Mouse (Mus musculus): ENCODE measurements around the gene Tsc2. TPM values are rescaled to one million over a fixed set of nuclear protein-coding genes. Genes with fewer than 3 reads are reported as not detected.

Gene Tsc2
- total RNA-seq, 2 experiments from 2014 or later = 181 to 184 TPM

GRCm38 (mm10) chr17:24608874-24609273 is 23.6 kb downstream of the Tsc2 start:
- DNase-seq = no peak

GRCm38 (mm10) chr17:24608370-24608769 is 24.1 kb downstream of the Tsc2 start:
- DNase-seq = no peak

GRCm38 (mm10) chr17:24604557-24604956 is 27.9 kb downstream of the Tsc2 start:
- DNase-seq = no peak

GRCm38 (mm10) chr17:24603961-24604360 is 28.5 kb downstream of the Tsc2 start:
- no peak for DNase-seq

GRCm38 (mm10) chr17:24600502-24600901 is 31.9 kb downstream of the Tsc2 start:
- no peak for DNase-seq

GRCm38 (mm10) chr17:24597989-24598388 is 34.4 kb downstream of the Tsc2 start:
- DNase-seq = no peak

GRCm38 (mm10) chr17:24596471-24597183 is 35.8 kb downstream of the Tsc2 start:
- no peak for DNase-seq

GRCm38 (mm10) chr17:24596073-24596466 is 36.4 kb downstream of the Tsc2 start:
- DNase-seq = no peak

- no peak for DNase-seq
These were observed 37.0 kb downstream of the Tsc2 start for GRCm38 (mm10) chr17:24595126-24596072.

- DNase-seq = no peak
These were observed 38.2 kb downstream of the Tsc2 start for GRCm38 (mm10) chr17:24593992-24594890.

GRCm38 (mm10) chr17:24593248-24593647 is 39.2 kb downstream of the Tsc2 start:
- no peak for DNase-seq

- no peak for DNase-seq
These were observed 40.7 kb downstream of the Tsc2 start for GRCm38 (mm10) chr17:24591695-24592094.

GRCm38 (mm10) chr17:24590943-24591342 is 41.5 kb downstream of the Tsc2 start:
- DNase-seq = no peak

GRCm38 (mm10) chr17:24586532-24586931 is 45.9 kb downstream of the Tsc2 start:
- DNase-seq = no peak

GRCm38 (mm10) chr17:24584520-24584919 is 47.9 kb downstream of the Tsc2 start:
- DNase-seq = no peak

GRCm38 (mm10) chr17:24583599-24584460 is 48.6 kb downstream of the Tsc2 start:
- no peak for DNase-seq

GRCm38 (mm10) chr17:24580287-24580686 is 52.1 kb downstream of the Tsc2 start:
- DNase-seq = no peak

- DNase-seq = no peak
These were observed 52.9 kb downstream of the Tsc2 start for GRCm38 (mm10) chr17:24579532-24579931.

- no peak for DNase-seq
These were observed 58.6 kb downstream of the Tsc2 start for GRCm38 (mm10) chr17:24573811-24574210.

GRCm38 (mm10) chr17:24572651-24573245 is 59.7 kb downstream of the Tsc2 start:
- DNase-seq = no peak

GRCm38 (mm10) chr17:24569837-24570236 is 62.6 kb downstream of the Tsc2 start:
- no peak for DNase-seq

Data from layer of hippocampus, postnatal 36 days (tissue).